Mouse (Mus musculus) frontal cortex, postnatal 14 days (tissue): ENCODE results near the gene Scrn3.
A peak's percentile ranks its signal among the peaks of the same experiment; 100 is the strongest.

Experiments
- DNase-seq, 2 experiments: peaks; one replicate each; pipeline ENCODE4 v3.0.0; 2022; ENCODE audit warnings: low spot score in 2 of 2

The Scrn3 gene

DNA sequence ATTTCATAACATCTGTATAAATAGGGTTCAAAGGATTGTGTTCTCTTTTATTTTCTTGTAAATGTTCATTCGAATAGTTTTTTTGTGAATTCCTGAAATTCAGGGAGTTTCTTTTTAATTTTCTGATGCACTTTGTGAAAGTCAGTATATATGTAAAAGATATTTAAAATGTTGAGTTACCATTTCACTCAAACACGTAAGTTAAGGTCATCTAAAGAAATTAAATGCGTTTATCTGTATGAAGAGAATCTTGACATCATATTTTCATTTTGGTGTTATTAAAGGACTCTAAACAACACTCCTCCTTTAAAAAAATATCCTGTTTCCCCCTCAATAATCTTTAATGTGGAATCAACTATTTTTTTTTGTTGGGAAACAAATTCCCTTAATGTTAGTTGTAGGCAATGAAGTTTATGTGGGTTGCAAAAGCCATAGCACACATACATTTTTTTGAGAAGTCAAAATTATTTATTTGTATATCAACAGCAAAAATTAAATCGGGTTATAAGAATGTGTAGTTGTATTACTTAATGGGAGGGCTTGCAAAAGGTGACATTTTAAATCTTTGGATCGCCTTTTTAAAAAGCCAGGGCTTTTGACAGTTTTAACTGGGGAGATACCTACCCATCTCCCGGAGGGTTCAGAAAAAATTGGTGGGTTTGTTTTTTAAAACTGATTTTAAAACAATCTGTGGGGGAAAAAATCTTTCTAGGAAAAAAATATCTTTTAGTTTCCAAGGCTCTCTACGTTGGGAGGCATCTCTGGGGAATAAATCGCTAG is 37.0 kb upstream of the Scrn3 start:
- DNase-seq = no peak

DNA sequence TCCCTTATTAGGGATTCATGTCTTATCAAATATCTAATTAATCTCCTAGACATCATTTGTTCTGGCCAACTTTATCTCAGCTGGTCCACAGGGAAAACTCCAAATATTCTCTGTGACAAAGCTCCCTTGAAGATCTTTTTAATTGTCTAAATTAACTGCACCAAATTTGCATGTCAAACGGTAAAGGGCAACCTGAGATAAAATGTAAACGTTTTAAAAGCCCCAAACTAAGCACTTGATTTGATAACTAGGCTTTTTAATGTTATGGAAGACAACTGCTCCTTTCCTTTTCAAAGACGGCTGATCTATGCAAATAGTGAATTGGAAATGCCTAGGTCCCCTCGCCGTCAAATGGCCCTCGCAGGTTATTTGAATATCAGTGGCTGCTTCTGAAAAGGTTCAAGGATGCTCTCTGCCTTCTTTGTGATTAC is 36.2 kb upstream of the Scrn3 start:
- no peak for DNase-seq

DNA sequence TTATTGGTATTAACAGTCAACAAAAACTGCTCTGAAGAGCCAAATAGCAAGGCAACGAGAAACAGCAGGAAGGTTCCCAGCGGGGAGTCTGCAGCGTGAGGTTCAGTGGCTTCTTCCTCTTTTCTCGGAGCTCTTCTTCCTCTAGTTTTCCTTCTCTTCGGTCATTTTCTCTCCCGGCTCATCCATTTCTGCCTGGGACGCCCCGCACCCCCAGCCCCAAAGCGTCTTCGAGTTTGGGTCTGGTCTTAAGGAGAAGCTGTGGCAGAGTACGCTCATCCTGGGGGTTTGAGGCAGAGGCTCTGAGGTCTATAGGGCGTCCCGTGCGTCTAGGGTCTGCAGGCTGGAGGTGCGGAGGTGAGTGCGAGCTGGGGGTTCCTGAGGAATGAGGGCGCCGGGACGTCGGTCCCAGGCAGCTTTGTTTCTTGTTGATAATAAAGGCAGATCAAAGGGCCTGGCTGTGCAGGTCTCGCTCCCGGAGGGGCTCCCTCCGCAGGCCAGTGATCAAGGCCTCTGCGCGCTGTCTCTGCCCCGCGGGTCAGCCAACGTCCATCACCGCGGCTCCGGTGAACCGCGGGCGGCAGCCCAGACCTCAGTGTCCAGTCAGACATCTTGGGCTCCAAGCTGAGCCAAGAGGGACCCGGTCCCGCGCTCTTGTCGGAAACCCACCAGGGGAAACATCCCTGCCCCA is 35.2 kb upstream of the Scrn3 start:
- DNase-seq = no peak

DNA sequence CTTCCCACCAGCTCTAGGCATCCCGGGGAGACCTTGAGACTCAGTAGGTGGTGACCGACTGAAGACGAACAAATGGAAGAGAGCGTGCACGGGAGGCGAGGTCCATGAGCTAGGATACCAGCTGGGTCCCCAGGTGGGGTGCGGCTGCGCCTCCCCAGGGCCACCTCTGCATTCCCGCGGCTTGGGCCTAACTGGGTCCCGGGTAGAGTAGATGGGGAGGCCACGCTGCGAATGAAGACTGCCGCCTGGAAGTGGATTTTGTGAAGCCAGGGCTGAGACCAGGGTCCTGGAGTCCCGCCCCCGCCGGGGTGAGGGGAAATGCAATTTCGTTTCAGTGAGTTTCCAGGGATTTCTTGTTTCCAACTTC is 34.7 kb upstream of the Scrn3 start:
- DNase-seq = no peak

DNA sequence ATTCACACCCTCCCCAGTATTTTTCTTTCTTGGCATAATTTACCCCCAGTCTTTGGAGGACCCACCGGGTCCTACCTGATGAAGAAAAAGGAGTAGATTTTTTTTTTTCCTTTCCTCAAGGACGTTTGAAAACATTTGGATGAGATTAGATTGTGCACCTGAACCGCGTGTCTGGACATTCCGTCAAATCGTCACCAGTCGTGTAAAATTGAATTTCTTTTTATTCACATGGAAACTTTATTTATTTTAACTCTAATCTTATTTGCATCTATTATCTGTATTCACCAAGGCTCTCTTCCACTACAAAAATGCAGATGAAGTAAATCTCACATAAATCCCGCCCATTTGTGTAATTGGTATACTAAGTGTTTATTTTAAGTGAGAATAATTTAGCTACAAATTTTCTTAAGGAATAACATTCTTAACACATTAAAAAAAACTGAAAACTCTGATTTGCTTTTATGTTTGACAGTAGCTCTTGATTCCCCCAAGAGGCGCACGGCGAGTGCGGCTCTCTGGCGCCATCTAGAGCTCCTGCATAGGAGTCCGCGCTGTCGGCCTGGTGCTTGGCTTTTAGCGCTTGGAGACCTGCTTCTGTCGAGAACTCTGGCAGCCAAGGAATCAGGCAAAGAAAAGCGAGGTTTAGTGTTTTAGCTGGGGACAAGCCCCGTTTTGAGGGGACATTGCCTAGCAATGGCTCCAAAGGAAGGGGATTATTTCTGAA is 34.1 kb upstream of the Scrn3 start:
- DNase-seq = peak; percentile 79 to 82

DNA sequence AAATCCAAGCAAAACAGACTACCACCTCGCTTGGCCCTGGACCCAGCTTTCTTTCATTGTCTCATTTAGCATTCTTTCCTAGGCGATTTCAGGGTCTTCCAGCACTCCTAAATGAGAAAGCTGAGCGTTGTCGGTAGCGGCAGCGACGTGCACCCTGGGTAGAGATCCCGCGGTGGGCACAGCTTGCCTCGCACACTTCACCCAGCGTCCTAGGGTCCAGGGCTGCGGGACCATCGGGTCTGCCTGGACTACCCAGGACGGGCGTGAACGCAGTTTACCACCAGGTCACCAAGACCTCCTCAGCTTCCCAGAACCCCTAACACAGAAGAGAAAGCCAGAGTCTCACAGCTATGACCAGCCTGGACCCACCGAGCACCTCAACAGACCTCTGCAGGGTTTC is 33.5 kb upstream of the Scrn3 start:
- no peak for DNase-seq

DNA sequence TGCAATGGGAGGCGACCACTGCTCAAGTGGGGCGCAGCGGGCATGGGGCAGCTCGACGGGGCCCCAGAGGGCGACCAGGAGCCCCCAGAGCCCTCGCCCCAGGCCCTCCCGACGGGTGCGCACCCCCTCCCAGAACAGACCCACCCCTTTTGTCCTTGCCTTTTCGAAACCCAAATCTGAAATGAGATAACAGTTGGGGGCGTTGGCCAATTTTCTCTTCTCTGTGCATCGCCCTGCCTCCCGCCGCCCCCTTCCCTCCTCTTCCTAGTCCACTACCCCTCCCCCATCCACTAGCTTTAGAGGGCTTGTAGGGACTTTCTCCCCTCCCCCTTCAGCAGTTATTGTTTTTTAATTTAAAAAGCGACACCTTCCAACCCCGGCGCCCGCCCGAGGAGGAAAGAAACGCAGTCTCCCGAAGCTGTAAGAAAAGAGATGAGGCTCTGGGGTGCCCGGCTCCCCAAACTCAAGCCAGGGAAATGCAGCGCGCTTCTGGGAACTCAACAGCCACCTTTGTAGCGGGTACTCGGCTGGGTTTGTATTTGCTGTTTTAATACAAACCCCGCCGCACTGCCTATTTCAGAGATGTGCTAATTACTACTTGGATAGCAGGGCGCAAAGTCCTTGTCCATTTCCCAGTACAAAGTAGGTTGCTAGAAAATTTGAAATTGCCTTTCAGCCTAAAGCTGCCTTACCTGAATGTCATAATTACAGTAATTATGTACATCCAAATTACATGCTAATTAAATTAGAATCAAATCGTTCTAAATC is 32.9 kb upstream of the Scrn3 start:
- no peak for DNase-seq

DNA sequence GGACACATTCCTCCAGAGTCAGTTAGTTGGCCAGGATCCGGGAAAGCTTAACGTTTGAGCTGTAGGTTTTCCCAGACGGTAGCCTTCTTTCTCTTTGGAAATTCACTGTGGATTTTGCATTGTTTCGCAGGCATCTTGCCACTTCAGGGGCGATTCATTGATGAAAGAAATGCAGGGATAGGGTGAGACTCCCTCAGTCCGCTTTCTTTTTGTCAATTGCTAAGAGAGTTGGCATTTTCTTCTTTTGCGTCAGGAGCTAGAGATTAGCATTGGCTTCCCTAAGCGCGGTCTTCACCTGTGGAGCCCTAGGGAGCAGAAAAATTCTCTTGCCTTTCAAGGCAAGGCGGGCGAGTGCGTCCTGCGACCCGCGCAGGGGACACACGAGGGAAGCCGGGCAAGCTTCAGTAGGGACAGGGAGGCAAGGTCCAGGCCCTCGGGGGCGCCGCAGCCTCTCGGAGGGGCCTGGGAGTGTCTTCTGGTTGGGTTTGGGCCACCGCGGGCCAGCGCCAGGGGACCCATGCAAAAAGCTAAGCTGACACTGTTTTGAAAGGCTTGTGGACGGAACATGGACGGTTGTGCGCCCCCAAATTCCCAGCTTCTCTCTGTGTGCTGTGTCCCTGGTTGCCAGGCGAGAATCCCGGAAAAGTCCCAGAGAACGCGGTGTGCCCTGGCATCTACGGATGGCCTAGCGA is 31.9 kb upstream of the Scrn3 start:
- no peak for DNase-seq

DNA sequence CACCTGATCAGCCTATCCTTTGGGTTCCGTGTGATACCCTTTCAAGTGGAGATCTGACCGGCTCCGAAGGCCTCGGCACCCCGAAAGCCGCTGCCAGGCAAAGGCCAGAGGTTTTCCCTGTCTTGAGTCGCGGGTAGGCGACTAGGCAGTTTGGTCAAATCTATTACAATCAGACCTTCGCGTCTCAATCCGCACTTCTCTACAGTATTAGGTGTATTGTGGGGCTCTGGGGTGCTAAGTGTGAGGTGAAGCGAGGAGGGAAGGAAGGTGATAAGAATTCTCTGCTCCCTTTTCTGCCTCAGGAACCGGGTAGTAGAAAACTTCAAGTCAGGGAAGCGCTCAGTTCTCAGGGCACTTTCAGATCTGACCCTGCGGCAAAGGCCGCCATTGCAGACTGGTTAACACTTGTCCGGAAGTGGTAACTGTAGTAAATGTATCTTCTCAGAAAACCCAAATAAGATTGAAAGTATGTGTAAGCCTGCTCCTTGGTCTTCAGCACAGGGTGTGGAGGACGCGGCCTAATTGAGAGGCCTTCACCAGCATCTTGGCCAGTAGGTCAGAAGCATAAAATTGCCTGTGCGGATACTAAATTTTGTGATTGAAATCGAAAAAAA is 31.2 kb upstream of the Scrn3 start:
- no peak for DNase-seq

DNA sequence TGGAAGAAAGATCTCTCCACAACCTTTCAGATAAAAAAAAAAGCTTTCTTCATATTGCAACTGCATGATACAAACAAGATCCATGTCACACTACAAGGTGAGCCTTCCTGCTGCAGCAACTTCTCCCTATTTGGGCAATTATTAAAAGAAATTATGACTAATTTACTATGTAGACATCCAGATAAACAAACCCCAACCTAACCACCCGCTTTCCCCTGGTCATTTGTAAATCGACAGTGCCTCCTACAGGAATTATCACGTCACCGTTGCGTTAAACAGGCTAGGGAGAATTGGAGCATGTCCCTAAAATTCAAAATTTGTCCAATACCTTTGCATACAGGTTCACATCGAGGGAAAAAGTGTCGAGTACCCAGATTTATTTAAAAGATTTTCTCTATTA is 30.7 kb upstream of the Scrn3 start:
- no peak for DNase-seq

DNA sequence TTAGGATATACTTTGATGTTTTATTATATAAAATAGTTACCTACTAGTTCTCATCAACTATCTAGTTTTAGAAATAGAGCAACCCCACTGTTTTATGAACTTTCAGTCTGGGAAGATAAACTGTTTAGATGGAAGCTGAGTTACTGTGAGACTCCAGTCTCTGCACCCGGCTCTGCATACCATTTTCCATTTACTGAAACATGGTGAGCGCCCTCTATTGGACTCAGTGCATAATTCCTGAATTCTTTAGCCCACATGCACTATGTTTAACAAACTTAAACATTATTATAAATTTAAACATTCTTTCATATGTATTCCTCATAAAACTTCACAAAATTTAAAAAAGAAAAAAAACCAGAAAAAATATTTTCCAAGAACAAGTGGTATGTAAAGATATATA is 26.8 kb upstream of the Scrn3 start:
- DNase-seq = no peak

DNA sequence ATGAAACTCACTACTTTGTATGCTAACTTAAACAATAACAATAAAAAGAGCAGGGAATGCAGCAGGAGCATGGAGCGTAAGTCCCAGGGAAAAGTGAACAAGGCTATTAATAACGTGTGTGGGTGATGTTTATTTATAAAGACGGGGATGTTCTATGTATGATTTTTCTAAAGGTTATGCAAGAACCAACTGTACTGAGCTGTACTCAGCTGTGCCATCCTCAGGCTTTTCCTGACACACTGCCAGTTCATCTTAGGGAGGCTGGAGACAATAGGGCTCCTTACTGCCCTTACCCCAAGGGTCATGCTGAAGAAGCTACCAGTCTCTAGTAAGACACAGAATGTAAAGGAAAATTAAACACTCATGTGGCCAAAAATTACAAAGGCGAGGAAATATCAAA is 21.3 kb upstream of the Scrn3 start:
- no peak for DNase-seq

DNA sequence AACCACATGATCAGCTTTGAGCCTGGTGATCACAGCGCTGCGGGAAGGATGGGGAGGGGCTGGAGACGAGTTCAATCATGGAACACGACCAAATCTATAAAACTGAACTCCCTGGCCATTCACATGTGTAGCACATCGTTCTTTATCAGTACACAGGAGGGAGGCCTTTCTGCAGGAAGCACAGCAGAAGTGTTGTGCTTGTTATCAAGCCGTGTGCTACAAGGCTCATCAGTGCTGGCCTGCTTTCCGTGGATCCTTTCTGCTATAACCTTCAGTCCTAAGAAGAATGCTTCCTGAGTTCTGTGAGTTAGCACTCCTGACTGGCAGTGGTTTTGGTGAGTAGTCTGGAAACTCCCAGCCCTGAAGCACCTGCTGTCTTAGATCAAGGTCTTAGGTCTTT is 17.4 kb upstream of the Scrn3 start:
- DNase-seq = no peak

DNA sequence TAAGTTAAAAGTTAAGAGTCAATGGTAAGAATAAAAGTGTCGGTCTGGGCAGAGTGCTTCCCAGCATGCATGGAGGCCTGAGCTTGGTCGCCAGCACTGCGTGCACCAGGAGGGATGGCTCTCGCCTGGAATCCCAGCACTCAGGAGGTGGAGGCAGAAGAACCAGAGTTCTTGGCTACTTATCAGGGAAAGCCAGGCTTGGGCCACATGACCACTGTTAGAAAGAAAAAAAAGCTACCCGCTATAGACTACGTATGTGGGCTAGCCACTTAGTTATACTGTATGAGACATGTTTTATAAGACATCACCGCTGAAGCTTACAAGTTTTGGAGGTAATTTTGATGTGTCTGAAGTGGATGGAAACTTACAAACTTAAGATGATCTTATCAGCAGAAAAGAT is 14.2 kb upstream of the Scrn3 start:
- DNase-seq = no peak

DNA sequence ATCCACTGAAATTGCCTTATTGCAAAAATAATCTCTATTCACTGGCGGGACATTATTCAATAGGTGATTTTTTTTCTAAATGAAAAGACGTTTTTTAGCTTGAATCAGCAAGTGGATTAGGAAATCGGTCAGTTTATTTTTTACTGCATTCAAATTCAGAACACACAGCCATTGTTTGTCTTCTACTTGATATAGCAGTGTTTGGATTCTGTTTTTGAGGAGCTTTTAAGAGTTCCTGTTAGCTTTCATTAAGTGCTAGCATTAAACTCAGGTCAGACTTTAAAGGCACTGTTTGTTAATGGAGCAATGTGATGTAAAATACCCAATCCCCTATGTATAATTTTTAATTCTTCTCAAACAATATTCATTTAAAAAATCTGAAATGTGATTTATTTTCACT is 13.6 kb upstream of the Scrn3 start:
- no peak for DNase-seq

DNA sequence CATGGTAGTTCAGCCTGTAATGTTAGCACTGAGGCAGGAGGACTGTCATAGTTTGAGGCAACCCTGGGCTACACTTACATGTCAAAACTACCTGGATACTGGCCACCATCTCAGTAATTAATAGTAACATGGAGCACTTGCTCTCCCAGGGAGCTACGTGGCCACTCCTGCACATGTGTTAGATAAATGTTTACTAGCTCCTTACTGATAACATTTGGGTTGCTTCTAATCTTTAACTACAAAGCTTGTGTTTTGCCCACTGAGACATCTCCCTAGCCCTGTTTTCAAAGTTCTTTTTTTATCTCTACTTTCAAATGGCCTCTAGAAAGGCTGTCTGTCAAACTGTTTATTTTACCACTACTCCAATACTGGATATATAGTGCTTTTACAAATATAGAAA is 10.4 kb upstream of the Scrn3 start:
- no peak for DNase-seq

DNA sequence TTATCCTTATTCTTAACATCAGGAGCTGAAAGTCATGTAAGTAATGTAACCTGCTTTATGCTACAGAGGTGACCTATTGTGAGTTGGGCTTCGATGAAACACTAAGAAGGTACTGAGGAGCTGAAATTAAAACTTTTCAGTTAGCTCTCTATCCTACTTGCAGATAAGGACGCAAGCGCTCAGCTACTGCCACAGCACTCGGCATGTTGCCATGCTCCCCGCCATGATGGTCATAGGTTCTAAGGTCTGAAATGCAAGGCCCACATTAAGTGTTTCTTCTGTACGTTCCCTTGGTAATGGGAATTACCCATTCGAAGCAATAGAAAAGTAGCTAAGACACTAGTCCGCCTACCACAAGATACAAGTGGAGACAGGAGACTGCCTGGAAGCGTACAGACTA is 9.7 kb upstream of the Scrn3 start:
- DNase-seq = no peak

DNA sequence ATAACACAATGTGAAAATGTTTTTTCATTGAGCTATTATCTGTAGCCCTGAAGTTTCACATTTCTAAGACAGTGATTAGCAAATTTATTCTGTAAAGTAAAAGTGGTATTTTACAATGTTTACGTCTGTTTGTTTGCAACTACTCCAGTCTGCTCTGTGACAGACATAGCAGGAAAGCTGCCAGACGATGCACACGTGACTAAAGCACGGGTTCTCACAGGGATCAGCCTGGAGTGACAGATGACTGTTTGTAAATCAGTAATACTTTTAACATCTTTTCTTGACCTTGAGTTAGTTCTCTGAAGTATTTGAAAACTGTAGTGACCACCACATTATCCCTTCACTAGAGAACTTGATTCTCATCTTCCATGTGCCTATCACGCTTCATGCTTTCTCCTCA is 7.9 kb upstream of the Scrn3 start:
- no peak for DNase-seq

DNA sequence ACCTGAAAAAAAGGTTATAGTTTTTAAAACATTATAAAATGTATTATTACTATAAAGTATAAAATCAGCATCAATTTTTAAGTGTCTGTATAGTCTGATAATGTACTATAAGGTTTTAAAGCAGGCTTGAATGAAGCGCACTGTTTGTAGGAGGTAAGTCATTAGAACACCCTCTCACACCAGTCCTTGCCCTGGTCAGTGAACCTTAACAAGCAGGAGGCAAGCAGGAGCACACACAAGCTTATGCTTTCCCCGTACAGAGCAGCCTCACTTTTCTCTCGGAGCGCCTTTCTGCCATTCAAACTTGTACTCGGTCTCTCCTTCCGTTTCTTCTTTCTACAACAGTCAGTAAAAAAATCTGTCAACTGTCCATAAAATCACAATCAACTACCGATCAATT is 6.4 kb upstream of the Scrn3 start:
- DNase-seq = no peak

DNA sequence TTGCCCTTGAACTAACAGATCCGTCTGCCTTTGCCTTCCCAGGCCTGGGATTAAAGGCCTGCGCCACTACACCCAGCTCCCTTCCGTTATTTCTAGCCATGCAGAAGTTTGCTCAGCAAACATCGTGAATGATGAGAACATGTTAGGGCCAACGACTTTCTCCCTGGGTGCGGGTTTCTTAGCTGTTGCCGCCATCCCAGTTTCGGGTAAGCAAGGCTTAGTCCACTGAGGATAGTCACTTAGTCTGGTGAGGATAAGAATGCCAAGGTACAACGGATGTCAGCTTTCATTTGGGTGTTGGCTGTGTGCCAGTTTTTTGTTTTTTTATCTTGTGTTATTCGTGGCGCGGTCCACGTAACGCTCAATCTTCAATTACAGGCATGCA is 708 bp downstream of the Scrn3 start:
- no peak for DNase-seq

DNA sequence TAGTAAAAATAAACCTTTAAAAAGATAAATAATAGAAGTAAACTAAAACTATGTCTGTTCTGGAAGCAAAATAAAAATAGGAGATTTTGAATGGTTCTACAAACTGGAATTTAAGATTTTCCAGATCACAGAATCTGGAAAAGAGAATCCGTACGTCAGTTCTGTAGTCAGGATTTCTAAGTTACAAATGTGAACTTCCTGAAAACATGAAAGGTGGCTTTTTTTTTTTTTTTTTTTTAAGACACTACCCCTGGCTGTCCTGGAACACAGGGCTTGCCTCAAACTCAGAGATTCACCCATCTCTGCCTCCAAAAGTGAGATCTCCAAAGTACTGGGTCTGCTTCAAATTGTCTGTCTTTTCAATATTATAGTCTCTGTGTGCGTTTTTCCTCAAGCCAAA is 1.9 kb downstream of the Scrn3 start:
- DNase-seq = no peak
